Mouse (Mus musculus): ENCODE measurements around the gene Snap91. TPM values are rescaled to one million over a fixed set of nuclear protein-coding genes. Genes with fewer than 3 reads are reported as not detected.

Snap91 gene
- total RNA-seq, 2 experiments from 2014 or later: not detected

DNA sequence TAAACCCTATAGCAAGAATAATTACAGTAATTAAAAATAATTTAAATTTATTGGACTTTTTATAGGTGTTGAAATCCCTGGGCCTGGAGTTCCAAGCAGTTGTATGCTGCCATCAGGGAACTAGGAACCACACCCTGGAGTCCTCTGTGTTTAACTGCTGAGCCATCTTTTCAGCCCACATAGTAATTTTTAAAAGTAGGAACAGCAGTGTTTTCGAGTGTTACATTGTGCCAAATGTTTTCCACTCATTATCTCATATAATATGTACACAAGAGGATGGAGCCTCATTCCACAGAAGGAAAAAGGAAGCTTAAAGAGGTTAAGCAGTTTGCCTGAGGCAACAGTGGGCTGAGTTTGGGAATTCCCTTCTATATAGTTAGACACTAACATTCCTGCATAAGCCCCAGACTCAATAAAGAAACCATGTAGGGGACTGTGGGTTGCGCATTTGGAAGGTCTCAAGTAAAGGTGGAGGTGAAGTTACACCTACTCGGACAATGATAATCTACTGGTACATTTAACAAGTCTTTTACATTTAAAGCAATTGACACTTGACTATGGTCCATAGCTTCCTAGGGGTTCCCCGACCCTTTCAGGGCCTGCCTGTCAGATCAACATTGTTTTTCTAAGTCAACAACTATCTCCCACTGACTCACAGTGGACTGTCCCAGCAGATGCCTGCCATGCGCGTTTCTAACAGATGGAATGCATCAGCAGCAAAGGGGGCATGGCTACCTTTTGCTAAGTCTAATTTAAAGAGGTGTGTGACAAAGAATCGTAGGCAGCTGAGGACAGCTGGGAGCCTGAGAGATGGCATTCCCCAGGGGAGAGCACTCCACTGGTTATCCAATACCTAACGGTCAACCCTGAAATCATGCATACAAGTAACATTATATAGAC is 117.7 kb downstream of the Snap91 start:
- no peak for ATAC-seq (replicated peaks; ENCODE audit: poor library complexity, severe bottlenecking)

DNA sequence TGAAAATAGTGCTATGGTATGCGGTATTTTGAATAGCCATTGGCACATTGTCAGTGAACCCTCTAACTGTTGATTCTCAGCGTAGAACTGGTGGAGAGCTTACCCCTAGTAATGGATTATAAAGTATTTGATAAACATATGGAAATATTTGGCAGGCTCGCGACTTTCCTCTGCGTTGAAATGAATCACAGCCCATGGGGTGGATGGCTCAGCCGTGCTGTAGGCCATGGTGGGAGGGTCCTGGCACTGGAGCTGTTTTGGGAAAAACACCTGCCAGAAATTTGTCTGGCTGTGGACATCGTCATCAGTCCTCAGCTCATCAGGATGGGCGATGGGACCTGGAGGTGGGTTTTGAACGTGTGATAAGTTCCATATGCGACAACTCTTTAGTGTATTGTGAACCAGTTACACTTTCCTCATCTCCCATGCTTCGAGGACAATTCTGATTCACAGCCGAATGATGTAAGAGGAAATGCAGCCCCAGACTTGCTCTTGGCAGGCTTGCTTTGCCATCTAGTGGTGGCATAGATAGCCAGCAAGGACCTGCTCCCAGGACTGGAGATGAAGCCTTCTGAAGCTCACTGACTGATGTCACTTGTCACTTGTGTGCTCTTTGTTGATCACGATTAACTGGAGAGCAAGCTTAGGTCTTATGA is 134.4 kb downstream of the Snap91 start:
- ATAC-seq (replicated peaks; ENCODE audit: poor library complexity, severe bottlenecking): peak; percentile 87

DNA sequence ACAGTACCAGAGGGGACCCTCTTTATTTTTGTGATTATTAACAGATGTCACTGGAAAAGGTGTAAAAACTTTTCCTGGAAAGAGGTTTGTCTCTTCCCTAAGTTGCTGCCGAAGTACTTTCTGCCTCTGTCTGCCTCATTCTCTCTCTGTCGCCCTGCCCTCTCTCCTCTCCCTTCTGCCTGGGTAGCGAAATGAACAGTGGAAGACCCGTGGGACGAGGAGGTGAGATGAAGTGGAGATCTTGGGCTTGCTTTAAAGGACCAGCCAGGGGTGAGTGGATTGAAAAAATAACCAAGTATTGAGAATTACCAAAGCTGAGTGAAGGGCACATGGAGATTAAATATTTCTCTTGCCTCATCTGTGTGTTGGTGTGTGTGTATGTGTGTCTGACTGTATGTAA is 136.4 kb downstream of the Snap91 start:
- ATAC-seq (replicated peaks; ENCODE audit: poor library complexity, severe bottlenecking): no peak

DNA sequence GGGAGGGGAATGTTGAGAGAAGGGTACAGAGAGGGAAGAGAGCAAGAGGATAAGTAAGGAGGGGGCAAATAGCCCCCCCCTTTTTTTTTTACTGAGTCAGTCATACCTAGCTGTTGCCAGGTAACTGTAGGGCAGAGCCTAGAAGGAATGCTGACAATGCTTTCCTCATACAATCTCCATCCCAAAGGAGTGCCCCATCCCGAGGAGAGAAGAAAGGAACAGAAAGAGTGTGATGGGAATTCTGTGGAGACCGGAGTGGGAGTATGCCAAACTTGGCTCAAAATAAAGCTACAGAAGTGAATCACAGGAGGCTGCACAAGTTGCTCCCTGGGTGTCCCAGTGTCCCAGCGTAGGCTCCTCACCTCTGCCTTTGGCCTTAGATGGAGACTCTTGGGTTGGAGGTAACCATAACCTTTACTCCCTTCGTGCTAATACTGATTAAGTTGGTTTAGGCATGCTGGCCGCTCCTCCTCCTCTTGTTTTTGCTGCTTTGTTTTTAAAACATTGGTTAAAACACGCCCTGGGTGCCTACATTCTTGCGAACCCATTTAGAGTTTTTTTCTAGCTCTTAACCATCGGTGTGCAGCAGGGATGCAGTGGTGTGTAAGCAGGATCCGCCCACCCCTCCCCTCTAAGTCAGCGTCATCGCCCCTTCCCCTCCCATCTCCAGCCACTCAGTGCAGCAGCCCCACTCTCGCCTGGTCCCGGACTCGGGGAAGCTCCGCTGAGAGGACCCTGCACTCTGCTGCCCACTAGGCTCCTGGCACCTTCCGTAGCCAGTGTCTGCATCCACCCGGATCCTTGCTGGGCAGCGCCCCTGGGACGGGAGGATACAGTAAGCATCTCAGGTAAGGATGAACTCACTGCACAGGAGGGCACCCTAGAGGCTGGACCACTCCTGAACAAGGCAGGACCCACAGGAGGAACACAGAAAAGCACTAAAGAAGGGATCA is 137.2 kb downstream of the Snap91 start, which contains the start of gene Prss35:
Prss35 (plus strand) TSS at position 691 of the 953 bp plus-strand sequence.
- ATAC-seq (replicated peaks; ENCODE audit: poor library complexity, severe bottlenecking): peak; percentile 25; the same call in 1 of the 2 replicates

DNA sequence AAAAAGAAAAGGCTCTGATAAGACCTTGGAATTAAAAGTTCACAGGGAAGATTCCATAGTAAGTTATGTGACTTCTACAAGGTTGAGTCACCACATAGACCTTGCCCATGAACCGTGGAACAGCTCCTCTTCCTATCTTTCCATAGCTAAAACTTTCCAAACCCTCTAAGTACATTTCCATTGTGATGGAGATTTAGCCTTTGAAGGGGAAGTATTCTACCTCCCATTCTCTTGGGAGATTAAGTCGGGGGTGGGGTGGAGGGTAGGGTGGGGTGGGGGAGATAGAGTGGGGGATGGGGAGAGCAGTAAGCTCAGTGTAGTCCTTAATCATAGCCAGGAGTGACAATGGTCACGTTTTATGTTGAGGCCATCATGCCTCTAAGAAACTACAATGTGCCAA is 140.5 kb downstream of the Snap91 start:
- no peak for ATAC-seq (replicated peaks; ENCODE audit: poor library complexity, severe bottlenecking)

DNA sequence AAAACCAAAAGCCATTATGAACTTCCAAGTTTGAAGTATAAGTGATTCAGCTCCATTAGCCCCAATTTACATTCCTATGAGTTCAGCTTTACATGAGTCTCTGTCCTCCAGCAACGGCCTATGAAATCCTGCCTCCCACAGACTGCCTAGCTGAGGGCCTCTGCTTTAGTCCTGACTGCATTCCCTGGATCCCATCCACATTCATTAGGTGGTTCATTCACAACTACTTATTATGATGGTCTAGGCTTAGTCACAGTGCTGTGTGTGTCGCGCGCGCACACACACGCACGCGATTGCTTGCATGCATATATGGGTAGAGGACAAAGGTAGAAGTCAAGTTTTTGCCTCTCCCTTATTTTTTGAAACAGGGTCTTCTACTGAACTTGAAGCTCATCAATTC is 141.7 kb downstream of the Snap91 start:
- ATAC-seq (replicated peaks; ENCODE audit: poor library complexity, severe bottlenecking): no peak

DNA sequence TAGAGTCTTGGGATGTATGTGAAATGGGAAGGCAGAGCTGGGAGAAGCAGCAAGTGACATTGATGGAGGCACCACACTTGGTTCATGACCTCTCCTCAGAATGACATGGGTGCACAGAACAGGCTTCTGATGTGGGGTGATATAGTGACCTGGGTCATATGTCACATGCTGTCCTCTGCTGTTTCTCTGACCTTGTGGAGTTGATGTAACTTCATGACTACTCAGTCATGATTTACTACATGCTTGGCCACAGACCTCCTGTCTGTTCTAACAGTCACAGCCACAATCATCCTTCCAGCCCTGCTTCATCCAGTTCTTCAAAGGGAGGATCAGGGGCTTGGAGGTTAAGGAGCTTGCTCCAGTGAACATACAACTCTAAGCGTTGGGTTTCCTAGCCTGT is 142.4 kb downstream of the Snap91 start:
- no peak for ATAC-seq (replicated peaks; ENCODE audit: poor library complexity, severe bottlenecking)

DNA sequence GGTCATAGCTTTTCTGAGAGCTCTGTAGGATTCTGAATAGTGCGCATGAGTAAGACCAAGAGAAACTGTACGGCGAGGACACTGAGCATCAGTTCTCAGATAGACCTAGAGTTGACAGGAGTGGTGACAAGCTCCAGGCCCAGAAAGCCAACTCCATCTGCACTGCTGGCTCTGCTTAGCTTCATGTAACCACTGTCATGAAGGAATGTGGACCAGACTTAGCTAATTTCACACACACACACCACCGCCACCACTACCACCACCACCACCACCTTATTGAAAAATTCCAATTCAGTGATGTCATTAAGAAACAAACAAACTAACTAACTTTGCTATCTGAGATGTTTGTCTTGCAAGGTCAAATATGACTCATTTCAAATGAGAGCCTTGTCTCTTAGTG is 143.5 kb downstream of the Snap91 start:
- no peak for ATAC-seq (replicated peaks; ENCODE audit: poor library complexity, severe bottlenecking)

DNA sequence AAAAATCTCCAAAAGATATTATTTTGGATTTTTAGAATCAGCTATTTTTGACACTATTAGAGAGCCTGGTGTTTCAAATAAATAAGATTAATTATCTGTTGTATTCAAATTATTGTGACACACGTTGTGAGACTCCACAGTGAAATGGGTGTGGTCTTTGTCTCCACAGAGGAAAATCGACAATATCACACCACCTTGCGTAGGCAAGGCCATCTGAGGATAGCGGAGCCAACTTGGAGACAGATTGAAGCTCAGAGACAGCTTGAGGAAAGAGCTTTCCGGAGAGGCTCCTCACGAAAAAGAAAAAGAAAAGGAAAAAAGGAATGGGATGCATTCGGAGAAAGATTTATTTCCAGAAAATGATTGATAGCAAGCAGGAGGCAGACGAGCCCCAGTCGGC is 145.7 kb downstream of the Snap91 start:
- ATAC-seq (replicated peaks; ENCODE audit: poor library complexity, severe bottlenecking): no peak

DNA sequence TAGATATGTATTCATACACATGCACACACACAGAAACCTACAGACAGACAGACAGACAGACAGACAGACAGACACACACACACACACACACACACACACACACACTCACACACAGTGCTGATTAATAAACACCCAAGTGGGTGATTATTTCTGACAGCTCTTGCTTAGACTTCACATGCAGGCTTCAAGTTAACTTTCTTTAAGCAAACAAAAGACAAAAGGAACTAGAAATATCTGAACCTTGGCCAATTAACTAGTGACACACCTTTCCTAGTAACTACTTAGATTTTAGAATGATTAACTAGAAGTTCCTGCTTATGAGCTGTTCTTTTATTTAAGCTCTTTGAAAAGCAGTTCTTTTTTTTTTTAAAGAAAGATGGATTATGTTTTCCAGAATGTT is 146.1 kb downstream of the Snap91 start:
- no peak for ATAC-seq (replicated peaks; ENCODE audit: poor library complexity, severe bottlenecking)

DNA sequence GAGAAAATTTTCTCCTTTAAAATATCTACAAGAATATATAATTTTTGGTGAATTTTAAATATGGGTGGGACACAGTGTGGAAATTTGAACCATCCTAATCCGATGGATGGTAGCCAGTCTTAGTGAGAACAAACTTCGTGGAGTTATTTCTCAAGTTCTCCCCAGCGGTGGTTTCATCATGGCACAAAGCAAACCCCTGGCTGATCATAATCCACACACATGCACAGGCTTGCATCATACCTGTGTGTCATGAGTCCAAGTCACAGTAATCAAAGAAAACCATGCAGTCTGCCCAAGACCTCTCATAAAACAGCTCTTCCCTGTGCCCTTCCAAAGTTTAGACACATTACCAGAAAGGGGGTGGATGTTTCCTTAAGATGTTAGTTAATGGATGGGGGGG is 150.6 kb downstream of the Snap91 start:
- no peak for ATAC-seq (replicated peaks; ENCODE audit: poor library complexity, severe bottlenecking)

DNA sequence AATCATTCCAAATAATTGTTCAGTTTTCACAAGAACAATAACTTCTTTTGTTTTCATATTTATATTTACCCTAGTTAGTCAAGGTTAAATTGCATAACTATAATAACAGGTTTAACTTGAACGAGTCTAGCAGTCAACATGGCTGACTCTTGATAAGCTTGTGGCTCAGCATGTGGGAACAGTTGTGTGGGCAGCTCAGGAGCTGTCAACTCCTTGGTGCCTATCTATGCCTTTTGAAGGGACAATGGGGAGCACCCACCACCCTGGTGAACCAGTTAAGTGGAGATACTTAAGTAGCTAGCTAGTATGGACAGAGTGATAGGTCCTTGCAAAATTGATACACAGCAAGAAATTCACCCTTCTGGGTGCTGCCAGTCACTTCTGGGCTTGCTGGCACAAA is 151.4 kb downstream of the Snap91 start:
- no peak for ATAC-seq (replicated peaks; ENCODE audit: poor library complexity, severe bottlenecking)

DNA sequence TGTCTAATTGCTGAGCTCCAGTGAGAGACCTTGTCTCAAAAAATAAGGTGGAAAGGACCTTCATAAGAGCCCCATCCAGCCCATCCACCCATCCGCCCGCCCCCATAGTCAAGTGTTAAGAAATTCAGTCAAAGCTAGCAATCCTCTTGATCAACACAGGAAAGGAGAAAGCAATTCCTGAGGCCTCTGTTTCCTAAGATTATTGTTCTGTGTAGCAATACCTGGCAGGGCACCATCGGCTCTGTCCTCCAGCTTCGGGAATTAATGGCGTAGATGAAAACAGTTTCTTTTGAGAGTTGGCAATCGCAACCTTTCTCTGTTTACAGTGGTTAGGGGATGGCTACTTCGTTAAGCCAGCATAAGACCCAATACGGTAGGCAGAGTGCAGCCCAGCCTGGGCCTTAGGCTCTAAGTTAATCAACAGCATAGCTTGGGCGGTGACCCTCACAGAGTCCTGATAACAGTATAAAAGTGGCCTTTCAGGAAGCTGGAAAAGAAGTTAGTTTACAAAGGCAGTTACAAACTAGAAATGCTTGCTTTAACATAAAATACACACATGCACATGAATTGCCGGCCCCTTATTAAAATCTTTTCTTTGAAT is 152.1 kb downstream of the Snap91 start:
- ATAC-seq (replicated peaks; ENCODE audit: poor library complexity, severe bottlenecking): no peak

DNA sequence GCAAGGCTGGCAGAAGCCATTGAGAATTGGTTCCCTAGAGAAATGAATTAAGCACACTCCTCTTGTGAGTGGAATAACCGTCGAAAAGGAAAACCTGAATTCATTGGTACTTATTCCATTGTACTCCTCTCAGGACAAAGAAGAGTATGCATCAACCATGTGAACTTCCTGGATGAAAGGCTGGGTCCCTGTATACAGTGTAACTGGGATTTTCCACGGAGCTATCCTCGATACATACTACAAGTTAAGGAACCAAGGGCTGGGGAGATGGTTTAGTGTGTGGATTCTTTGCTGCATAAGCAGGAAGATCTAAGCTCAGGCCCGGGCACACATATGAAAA is 154.1 kb downstream of the Snap91 start:
- no peak for ATAC-seq (replicated peaks; ENCODE audit: poor library complexity, severe bottlenecking)

DNA sequence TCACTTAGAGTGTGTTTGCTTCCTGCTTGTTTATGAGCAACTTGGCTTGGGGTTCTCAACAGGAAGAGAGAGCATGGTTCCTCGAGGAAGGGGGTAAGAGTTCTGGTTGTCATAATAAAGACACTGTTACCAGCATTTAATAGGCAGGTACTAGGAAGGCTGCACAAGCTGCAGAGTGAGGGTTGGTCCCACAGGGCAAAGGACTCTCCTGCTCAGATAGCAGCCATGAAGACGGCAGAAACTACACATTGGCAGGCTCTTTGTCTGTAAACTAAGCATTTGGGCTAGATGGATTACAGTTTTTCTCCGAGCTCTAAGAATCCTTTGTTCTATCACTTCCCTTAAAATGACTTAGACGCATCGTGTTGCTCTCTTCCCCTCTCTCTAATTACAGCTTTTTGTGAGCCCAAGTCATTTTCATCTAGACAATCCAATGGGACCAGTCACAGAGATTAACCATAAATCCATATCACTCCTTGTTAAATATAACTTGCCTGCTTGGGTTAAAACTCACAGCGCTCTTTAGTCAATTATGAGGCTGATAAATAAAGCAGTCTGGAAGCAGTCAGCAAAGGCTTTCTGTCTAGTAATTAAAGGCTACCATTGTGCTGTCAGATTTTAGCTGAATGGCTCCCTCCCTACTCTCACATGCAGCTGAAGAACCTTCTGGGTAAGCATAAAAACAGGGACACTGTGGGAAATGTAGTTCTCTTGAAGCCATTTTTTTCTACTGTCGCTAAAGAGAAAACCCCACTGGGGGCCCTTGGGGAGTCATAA is 154.7 kb downstream of the Snap91 start:
- no peak for ATAC-seq (replicated peaks; ENCODE audit: poor library complexity, severe bottlenecking)

DNA sequence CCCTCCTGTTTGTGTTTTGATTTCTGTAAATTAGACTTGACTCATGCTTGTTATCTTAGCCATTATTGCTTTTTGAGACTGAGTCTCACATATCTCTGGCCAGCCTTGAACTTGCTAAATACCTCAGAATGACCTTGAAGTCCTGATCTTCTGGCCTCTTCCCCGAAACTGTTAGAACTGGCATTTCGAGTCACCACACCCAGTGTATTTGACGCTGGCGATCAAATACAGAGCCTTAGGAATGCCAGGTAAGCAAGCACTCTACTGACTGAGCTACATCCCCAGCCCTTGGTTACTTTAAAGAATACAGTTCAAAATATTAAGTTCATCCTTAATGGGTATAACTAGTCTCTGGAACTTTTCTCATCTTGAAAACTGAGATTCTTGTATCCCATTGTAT is 155.4 kb downstream of the Snap91 start:
- ATAC-seq (replicated peaks; ENCODE audit: poor library complexity, severe bottlenecking): no peak

DNA sequence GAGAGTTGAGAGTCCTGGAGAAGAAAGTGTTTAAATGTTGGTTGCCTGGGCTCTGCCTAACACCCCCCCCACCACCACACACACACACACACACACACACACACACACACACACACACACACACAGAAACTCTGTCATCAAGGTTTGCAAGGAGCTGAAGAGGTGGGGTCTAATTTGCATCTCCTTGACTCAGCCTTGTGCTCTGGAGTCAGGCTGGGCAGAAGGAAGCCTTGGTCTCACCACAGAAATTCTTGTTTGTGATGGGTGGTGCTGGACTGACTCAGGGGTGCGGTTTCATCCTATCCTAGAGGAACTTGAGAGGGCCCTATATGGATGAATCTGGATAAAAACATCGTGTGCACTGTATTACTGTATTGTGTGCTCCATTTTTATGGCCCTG is 159.7 kb downstream of the Snap91 start:
- ATAC-seq (replicated peaks; ENCODE audit: poor library complexity, severe bottlenecking): no peak

DNA sequence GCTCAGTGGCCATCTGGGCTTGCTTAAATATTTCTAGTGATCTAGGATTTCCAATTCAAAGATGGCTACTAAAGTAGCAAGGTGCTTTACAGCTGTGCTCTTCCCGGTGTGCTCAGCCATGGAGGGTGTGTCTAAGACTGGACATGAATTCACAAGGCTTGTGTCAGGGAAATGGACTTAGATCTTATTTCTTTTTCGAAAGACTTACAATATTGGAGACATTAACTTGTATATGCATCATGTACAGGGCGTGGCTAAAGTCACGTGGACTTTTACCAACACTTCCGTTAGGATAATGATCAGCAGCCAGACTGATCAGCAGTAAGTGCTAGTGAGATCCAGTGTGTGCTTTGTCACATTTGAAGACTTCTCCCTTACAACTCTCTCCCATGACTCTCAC is 160.2 kb downstream of the Snap91 start:
- no peak for ATAC-seq (replicated peaks; ENCODE audit: poor library complexity, severe bottlenecking)

DNA sequence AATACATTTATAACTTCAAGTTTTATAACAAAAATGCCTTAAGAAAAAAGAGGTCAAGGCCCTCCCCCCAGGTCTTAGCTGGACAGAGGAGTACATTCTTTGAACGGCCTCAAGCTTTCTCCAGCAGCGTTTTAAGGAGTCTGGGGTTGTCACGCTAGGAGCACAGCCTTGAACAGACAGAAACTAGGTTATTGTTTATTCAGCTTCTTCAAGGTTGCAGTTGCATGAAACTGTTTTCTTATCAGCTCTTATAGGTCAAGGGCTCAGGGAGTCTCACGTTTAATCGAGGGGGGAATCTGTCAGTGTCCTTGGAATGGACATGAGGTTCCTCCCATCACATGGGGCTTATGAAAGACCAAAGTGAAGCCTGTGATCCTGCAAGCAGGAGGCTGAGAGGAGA is 163.3 kb downstream of the Snap91 start:
- ATAC-seq (replicated peaks; ENCODE audit: poor library complexity, severe bottlenecking): no peak

DNA sequence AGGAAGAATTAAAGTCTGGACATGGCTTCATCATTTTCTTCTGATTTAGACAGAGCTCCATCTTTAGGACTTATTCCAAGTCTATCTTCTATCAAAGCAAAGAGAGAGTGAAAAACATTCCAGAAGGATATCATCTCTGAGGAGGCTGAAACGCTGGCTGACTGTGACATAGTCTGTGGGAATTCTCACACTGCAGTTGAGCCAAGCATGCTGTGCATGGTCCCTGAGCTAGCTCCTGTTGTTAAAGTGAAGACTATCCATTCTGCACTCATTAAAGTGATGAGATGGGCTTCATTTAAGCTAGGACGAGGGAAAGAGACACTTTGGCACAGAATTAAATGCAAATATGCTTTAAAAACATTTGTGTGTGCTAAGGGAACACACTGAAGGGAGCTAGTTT is 163.9 kb downstream of the Snap91 start:
- ATAC-seq (replicated peaks; ENCODE audit: poor library complexity, severe bottlenecking): no peak

Data from granulocyte monocyte progenitor cell, adult 5-6 weeks (primary cell).